Mouse (Mus musculus): Measurements from ENCODE around the gene Mup17. TPM values are rescaled to one million over a fixed set of nuclear protein-coding genes. Genes with fewer than 3 reads are reported as not detected.
"Not testable (repeated sequence)": the region's sequence is repeated elsewhere in the genome, so short reads cannot be mapped to it uniquely, and the experiment has no call there.

The Mup17 gene
- not detected for total RNA-seq (2021)
- long read RNA-seq, experiment 1, result 0 reads
- long read RNA-seq, experiment 2, result 0 reads

GRCm38 (mm10) chr4:61595771-61596170 lies at the start of gene Mup17:
TSS of gene Mup17 (minus strand) at chr4:61595871.
- not testable (repeated sequence) for DNase-seq

DNA sequence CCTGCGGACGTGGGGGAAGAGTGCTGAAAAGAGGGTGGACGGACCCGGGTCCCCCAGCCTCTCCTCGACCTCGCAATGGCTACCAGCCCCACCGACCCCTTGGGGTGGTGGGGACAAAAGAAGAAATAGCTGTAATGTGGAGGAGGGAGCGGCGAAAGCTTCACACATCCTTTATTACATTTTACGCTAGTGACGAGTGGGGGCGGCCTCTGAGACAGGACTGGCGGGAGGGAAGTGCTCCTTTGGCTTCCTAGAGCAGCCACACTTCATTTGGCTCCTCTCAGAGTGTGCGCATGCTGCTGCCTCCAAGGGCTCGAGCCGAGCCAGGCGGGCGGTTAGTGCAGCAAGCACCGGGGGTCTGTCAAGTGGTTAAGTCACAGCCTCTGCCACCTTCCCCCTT lies 24.1 kb downstream of the Mup17 start:
- DNase-seq, result not testable (repeated sequence)

GRCm38 (mm10) chr4:61555887-61556286 lies 39.8 kb downstream of the Mup17 start:
- peak; percentile 38 for DNase-seq

Other genes starting within 250 kb of the Mup17 start
- gene Mup15, start 156.1 kb downstream of the Mup17 start, total RNA-seq (2021), result not detected
- not detected for gene Mup16, start 76.3 kb downstream of the Mup17 start, total RNA-seq (2021)
- not detected for gene Mup18, start 78.3 kb upstream of the Mup17 start, total RNA-seq (2021)
- gene Mup19, start 186.4 kb upstream of the Mup17 start, total RNA-seq (2021), result not detected
- not detected for gene Mup5, start 239.4 kb upstream of the Mup17 start, total RNA-seq (2021)

All from adrenal gland, postnatal 10 days (tissue).